Comparison of ENCODE assay signal across 25 mouse cellular contexts in genomic region chr19:37650526-37650925, GRCm38 (mm10). TPM values are rescaled to one million over a fixed set of nuclear protein-coding genes. Genes with fewer than 3 reads are reported as not detected.
DNase-seq lines count a peak whose midpoint lies in the region; ATAC-seq and TF ChIP-seq lines count a peak whose summit lies in the region.
"Had no signal": no experiment of that assay in that cellular context is flagged by ENCODE, and none has a peak within 500 bp of the region (broad histone marks: within the 10 kb centered on the region; RNA-seq: fewer than 3 reads in every experiment).

No protein-coding gene starts in this region.

- no peak overlapping the region for H3K4me2 ChIP-seq in forebrain, embryonic 16.5 days (ENCODE audit: low read length)
- H3K4me2 ChIP-seq in forebrain, embryonic 11.5 days (ENCODE audit: low read depth, low read length, severe bottlenecking), result no peak overlapping the region
- H3K4me2 ChIP-seq in stomach, postnatal 0 days (replicated peaks; ENCODE audit: low read depth), result no peak overlapping the region
- H3K4me2 ChIP-seq: hindbrain, embryonic 12.5 days had no signal

- TF ChIP-seq POLR2A in MEL (IDR thresholded peaks at IDR 0.05; ENCODE audit: control insufficient read depth in 1 of 2, insufficient read depth in 1 of 2, low read depth in 1 of 2, low read length in 2 of 2, poor library complexity in 1 of 2), result no peak

- no peaks in the 10 kb centered on the region for H3K9me3 ChIP-seq in forebrain, embryonic 16.5 days (ENCODE audit: control insufficient read depth, low read length)
- no peaks in the 10 kb centered on the region for H3K9me3 ChIP-seq in forebrain, embryonic 11.5 days (ENCODE audit: control insufficient read depth, low read length)
- no peaks in the 10 kb centered on the region for H3K9me3 ChIP-seq in MEL (replicated peaks; ENCODE audit: insufficient read depth, low read length)
- no peaks in the 10 kb centered on the region for H3K9me3 ChIP-seq in stomach, postnatal 0 days (ENCODE audit: control insufficient read depth, low read length)
- H3K9me3 ChIP-seq: G1E; heart, embryonic 10.5 days; hindbrain, embryonic 12.5 days had no signal

- DNase-seq in forebrain, embryonic 11.5 days (ENCODE audit: low spot score), result no peak
- peak; percentile 51 for DNase-seq in 416B (ENCODE audit: low read depth)
- peak; percentile 61 for DNase-seq in MEL (ENCODE audit: low read depth, low spot score)
- DNase-seq in telencephalon, adult 2 months (ENCODE audit: low read depth, low spot score), result peak; percentile 32
- no peak for DNase-seq in stomach, postnatal 0 days (ENCODE audit: low spot score)
- DNase-seq: adrenal gland, postnatal 10 days; B cell, adult 2 months; cerebellum, adult 18-20 months; cerebellum, adult 9-11 months; cerebellum, postnatal 36 days; gastrocnemius, postnatal 36 days; heart, adult 11 months; heart, postnatal 10 days; heart, postnatal 4 days; kidney, adult 11 months had no signal

- H3K36me3 ChIP-seq in forebrain, embryonic 16.5 days (ENCODE audit: control insufficient read depth, insufficient read depth), result no peaks in the 10 kb centered on the region
- no peaks in the 10 kb centered on the region for H3K36me3 ChIP-seq in forebrain, embryonic 11.5 days (ENCODE audit: control insufficient read depth, insufficient read depth, low read length)
- peaks cover 3 to 4% of the 10 kb centered on the region in 2 experiments for H3K36me3 ChIP-seq in MEL (ENCODE audit: control insufficient read depth in 1 of 2, insufficient read depth in 2 of 2, low read length in 2 of 2)
- H3K36me3 ChIP-seq in stomach, postnatal 0 days (ENCODE audit: control insufficient read depth, insufficient read depth, low read length), result no peaks in the 10 kb centered on the region
- H3K36me3 ChIP-seq: heart, embryonic 10.5 days; hindbrain, embryonic 12.5 days had no signal

- 0 out of 2 replicates have a peak, but pooled peaks have one; percentile 49 for ATAC-seq in forebrain, embryonic 16.5 days
- ATAC-seq in forebrain, embryonic 11.5 days (replicated peaks; ENCODE audit: low FRiP score), result no peak
- ATAC-seq in stomach, postnatal 0 days (ENCODE audit: low FRiP score, low TSS enrichment), result no peak
- ATAC-seq: CD4-positive, CD25-positive, alpha-beta regulatory T cell, adult 4 months; hindbrain, embryonic 16.5 days; inflammation-experienced regulatory T-cells, adult 6 months had no signal

- H3K27ac ChIP-seq in forebrain, embryonic 16.5 days (ENCODE audit: low read length), result peak overlapping the region; percentile 31; the same call in 1 of the 2 replicates
- no peak overlapping the region for H3K27ac ChIP-seq in forebrain, embryonic 11.5 days (ENCODE audit: low read depth, low read length)
- H3K27ac ChIP-seq in MEL (ENCODE audit: control insufficient read depth, low read depth, low read length), result no peak overlapping the region
- no peak overlapping the region for H3K27ac ChIP-seq in stomach, postnatal 0 days (replicated peaks)
- H3K27ac ChIP-seq: heart, embryonic 10.5 days; hindbrain, embryonic 12.5 days had no signal

- H3K27me3 ChIP-seq in forebrain, embryonic 16.5 days (replicated peaks; ENCODE audit: control insufficient read depth, insufficient read depth, low read length), result no peaks in the 10 kb centered on the region
- peaks cover 2% of the 10 kb centered on the region; the same call in 1 of the 2 replicates for H3K27me3 ChIP-seq in forebrain, embryonic 11.5 days (ENCODE audit: control insufficient read depth, insufficient read depth, low read length)
- no peaks in the 10 kb centered on the region for H3K27me3 ChIP-seq in MEL (ENCODE audit: control insufficient read depth in 1 of 2, insufficient read depth in 2 of 2, low read length in 2 of 2)
- H3K27me3 ChIP-seq in stomach, postnatal 0 days (ENCODE audit: control insufficient read depth, insufficient read depth, low read length), result no peaks in the 10 kb centered on the region
- H3K27me3 ChIP-seq: hindbrain, embryonic 12.5 days had no signal

- no peak overlapping the region for H3K4me3 ChIP-seq in forebrain, embryonic 16.5 days (replicated peaks; ENCODE audit: low read length)
- H3K4me3 ChIP-seq in forebrain, embryonic 11.5 days (ENCODE audit: low read depth, low read length), result no peak overlapping the region
- H3K4me3 ChIP-seq in MEL (ENCODE audit: control insufficient read depth in 1 of 2, insufficient read depth in 1 of 2, low read depth in 2 of 2, low read length in 2 of 2), result no peak overlapping the region
- H3K4me3 ChIP-seq in stomach, postnatal 0 days (ENCODE audit: low read depth, low read length), result no peak overlapping the region
- H3K4me3 ChIP-seq: heart, embryonic 10.5 days; hindbrain, embryonic 12.5 days had no signal

- no peaks in the 10 kb centered on the region for H3K4me1 ChIP-seq in forebrain, embryonic 16.5 days (replicated peaks; ENCODE audit: control insufficient read depth, insufficient read depth, low read length)
- H3K4me1 ChIP-seq in forebrain, embryonic 11.5 days (replicated peaks; ENCODE audit: control insufficient read depth, insufficient read depth, low read length), result no peaks in the 10 kb centered on the region
- H3K4me1 ChIP-seq in MEL (ENCODE audit: control insufficient read depth in 1 of 2, insufficient read depth in 2 of 2, low read length in 2 of 2), result peaks cover 0 to 8% of the 10 kb centered on the region in 2 experiments; a peak in 1 of 4 replicates
- no peaks in the 10 kb centered on the region for H3K4me1 ChIP-seq in stomach, postnatal 0 days (replicated peaks; ENCODE audit: control insufficient read depth, insufficient read depth)
- H3K4me1 ChIP-seq: heart, embryonic 10.5 days had no signal

- WGBS in forebrain, embryonic 16.5 days, result 47% methylated on average over 2 of the region's 2 CpGs
- WGBS in forebrain, embryonic 11.5 days, result 84% methylated on average over 2 of the region's 2 CpGs
- 43% methylated on average over 2 of the region's 2 CpGs for WGBS in stomach, postnatal 0 days

- TF ChIP-seq RAD21 in MEL (IDR thresholded peaks at IDR 0.05; ENCODE audit: low read depth, low read length), result no peak

- TF ChIP-seq EP300 in MEL (IDR thresholded peaks at IDR 0.05; ENCODE audit: low read depth in 1 of 2, low read length in 2 of 2), result no peak
- TF ChIP-seq EP300 in stomach, postnatal 0 days (optimal IDR thresholded peaks at IDR 0.05), result no peak

- TF ChIP-seq CTCF in MEL (IDR thresholded peaks at IDR 0.05 in 2 of 3, conservative IDR thresholded peaks at IDR 0.05 in 1 of 3; ENCODE audit: control insufficient read depth in 1 of 3, insufficient read depth in 1 of 3, low read depth in 2 of 3, low read length in 3 of 3, poor library complexity in 1 of 3, severe bottlenecking in 1 of 3), result no peak
- no peak for TF ChIP-seq CTCF in stomach, postnatal 0 days (IDR thresholded peaks at IDR 0.05; ENCODE audit: low read depth)

- H3K79me2 ChIP-seq in MEL (ENCODE audit: control insufficient read depth, insufficient read depth, low read length, poor library complexity), result no peaks in the 10 kb centered on the region

- no peak overlapping the region for H3K9ac ChIP-seq in forebrain, embryonic 16.5 days (replicated peaks; ENCODE audit: low read depth, low read length)
- no peak overlapping the region for H3K9ac ChIP-seq in forebrain, embryonic 11.5 days (ENCODE audit: low read length)
- H3K9ac ChIP-seq in MEL (ENCODE audit: control insufficient read depth, low read depth, low read length, poor library complexity, severe bottlenecking), result no peak overlapping the region
- no peak overlapping the region for H3K9ac ChIP-seq in stomach, postnatal 0 days (ENCODE audit: low read length)
- H3K9ac ChIP-seq: hindbrain, embryonic 12.5 days had no signal

TF ChIP-seq in MEL, 35 proteins besides CTCF, POLR2A, EP300 and RAD21:
- TF ChIP-seq ZNF384 (IDR thresholded peaks at IDR 0.05; ENCODE audit: low read depth, low read length) (peak; percentile 88), GABPA (IDR thresholded peaks at IDR 0.05; ENCODE audit: low read depth, low read length) (no peak)

RNA-seq across cellular contexts. Expression of gene Cyp26c1, which starts 34.9 kb away (rescaled TPM):
- not detected in 2 replicates for polyA plus RNA-seq in forebrain, embryonic 16.5 days (2015; fragmentation: Nextera tagmentation; extraction: Ambion mirVana)
- polyA plus RNA-seq in forebrain, embryonic 11.5 days (2014; fragmentation: Nextera tagmentation; extraction: Ambion mirVana), result 0.15 TPM in 1 of 2 replicates, not detected in the other
- 0.08 TPM in 1 of 2 replicates, not detected in the other for total RNA-seq in MEL (2012; rRNA removed)
- not detected for polyA plus RNA-seq in MEL (2012; ENCODE audit: insufficient read depth in 1 of 2, insufficient read length in 2 of 2, low read depth in 1 of 2, low replicate concordance in 2 of 2, missing spikeins in 1 of 2)
- not detected in 2 replicates for polyA plus RNA-seq in stomach, postnatal 0 days (2015; fragmentation: Nextera tagmentation; extraction: Ambion mirVana)
- total RNA-seq: adrenal gland, postnatal 4 days; gastrocnemius, adult 8-10 months; gastrocnemius, postnatal 36 days; heart, postnatal 10 days; heart, postnatal 4 days had no signal
- polyA plus RNA-seq: CD4-positive, CD25-positive, alpha-beta regulatory T cell, adult 4 months; heart, embryonic 14.5 days; hindbrain, embryonic 16.5 days; inflammation-experienced regulatory T-cells, adult 6 months had no signal

RNA-seq across cellular contexts. Expression of gene Cyp26a1, which starts 47.1 kb away (rescaled TPM):
- not detected in 2 replicates for polyA plus RNA-seq in forebrain, embryonic 16.5 days (2015; fragmentation: Nextera tagmentation; extraction: Ambion mirVana)
- polyA plus RNA-seq in forebrain, embryonic 11.5 days (2014; fragmentation: Nextera tagmentation; extraction: Ambion mirVana), result 1.4 and 1.5 TPM in 2 replicates
- total RNA-seq in MEL (2012; rRNA removed), result not detected in 2 replicates
- not detected for polyA plus RNA-seq in MEL (2012; ENCODE audit: insufficient read depth in 1 of 2, insufficient read length in 2 of 2, low read depth in 1 of 2, low replicate concordance in 2 of 2, missing spikeins in 1 of 2)
- 0.94 and 1.4 TPM in 2 replicates for polyA plus RNA-seq in stomach, postnatal 0 days (2015; fragmentation: Nextera tagmentation; extraction: Ambion mirVana)
- polyA plus RNA-seq: CD4-positive, CD25-positive, alpha-beta regulatory T cell, adult 4 months; inflammation-experienced regulatory T-cells, adult 6 months had no signal

Comparison
In these comparisons a context has a peak if more than half of its experiments do, and no peak if none do; other contexts are left out.
1. DNase-seq: peak in 416B (single experiment), MEL (single experiment) and telencephalon, adult 2 months (single experiment); none in forebrain, embryonic 11.5 days (single experiment) and stomach, postnatal 0 days (single experiment).